Mouse (Mus musculus): Measurements from ENCODE around the gene AA467197. TPM values are rescaled to one million over a fixed set of nuclear protein-coding genes. Genes with fewer than 3 reads are reported as not detected.

The AA467197 gene
- polyA plus RNA-seq (2015; fragmentation: Nextera tagmentation; extraction: Ambion mirVana): 0.31 TPM in 2 replicates

GRCm38 (mm10) chr2:122636686-122637085, at the start of gene AA467197:
TSS of gene AA467197 (plus strand) at chr2:122636986.
- ATAC-seq (replicated peaks): no peak
- peaks cover 7% of the 10 kb centered on the region; the same call in 1 of the 2 replicates for H3K36me3 ChIP-seq (replicated peaks)
- peak within 1 kb of the TSS; percentile 30; the same call in 1 of the 2 replicates for H3K9ac ChIP-seq
- H3K27ac ChIP-seq: no peak within 1 kb of the TSS
- H3K4me2 ChIP-seq: peak within 1 kb of the TSS; percentile 79
- H3K4me3 ChIP-seq: peak within 1 kb of the TSS; percentile 42
- WGBS: 73% methylated on average over 3 of the region's 3 CpGs
- H3K4me1 ChIP-seq: peaks cover 15% of the 10 kb centered on the region
- no peaks in the 10 kb centered on the region for H3K9me3 ChIP-seq
- peaks cover 20% of the 10 kb centered on the region; the same call in 1 of the 2 replicates for H3K27me3 ChIP-seq (replicated peaks)

DNA sequence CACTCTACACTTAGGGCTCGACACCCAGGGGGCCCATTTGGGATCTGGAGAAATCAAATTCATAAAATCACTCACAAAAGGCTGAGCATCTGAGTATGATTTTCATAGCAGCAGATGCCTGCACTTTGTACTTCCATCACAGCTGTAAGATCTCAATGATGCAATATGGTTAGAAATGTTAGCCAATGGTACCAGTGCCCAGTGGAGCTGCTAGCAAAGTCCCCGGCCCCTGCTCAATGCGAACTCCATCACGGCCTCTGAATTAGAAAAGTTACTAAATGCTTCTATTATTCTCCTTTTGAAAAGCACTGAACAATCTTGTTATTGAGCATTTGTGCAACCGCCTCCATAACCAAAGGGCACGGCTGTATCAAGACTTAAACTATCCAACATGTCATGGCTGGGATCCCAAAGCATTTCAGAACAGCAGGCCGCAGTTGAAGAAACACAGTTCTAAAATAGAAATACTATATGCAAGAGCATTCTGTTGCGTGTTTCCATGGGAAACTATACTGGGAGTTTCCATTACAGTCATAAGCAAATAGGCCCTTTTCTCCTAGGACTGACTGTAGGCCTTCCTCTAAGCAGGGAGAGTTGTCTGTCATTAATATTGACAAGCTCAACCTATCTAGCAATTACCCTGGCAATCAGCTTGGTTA, 48.8 kb upstream of the AA467197 start:
- Histone ChIP-seq H3K27me3 (replicated peaks) (no peaks in the 10 kb centered on the region), H3K4me1 (no peaks in the 10 kb centered on the region), H3K9ac (no peak overlapping the region), H3K4me2 (no peak overlapping the region), H3K4me3 (no peak overlapping the region), H3K9me3 (no peaks in the 10 kb centered on the region), H3K27ac (no peak overlapping the region), H3K36me3 (replicated peaks) (no peaks in the 10 kb centered on the region)
- ATAC-seq (replicated peaks): no peak
- 80% methylated on average over 8 of the region's 8 CpGs for WGBS

DNA sequence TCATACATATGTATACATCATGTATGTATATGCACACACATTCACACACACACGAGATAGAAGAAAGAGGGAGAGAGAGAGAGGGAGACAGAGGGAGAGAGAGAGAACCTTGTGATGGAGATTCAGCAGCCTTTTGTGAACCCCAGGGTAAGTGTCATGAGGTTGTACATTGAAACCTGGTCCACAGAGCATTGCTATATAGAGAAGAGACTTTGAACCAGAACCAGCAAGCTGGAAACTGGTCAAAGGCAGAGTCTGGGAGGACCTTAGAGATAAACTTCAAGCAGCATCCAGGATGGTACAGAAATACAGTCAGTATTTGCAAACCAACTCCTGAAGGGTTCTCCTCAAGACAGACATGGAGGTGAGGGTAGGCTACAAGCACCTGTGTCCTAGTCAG, 46.4 kb upstream of the AA467197 start:
- no peaks in the 10 kb centered on the region for H3K9me3 ChIP-seq
- no peak overlapping the region for H3K27ac ChIP-seq
- ATAC-seq (replicated peaks): no peak
- no peaks in the 10 kb centered on the region for H3K27me3 ChIP-seq (replicated peaks)
- no peaks in the 10 kb centered on the region for H3K4me1 ChIP-seq
- no peaks in the 10 kb centered on the region for H3K36me3 ChIP-seq (replicated peaks)
- H3K4me2 ChIP-seq: no peak overlapping the region
- H3K9ac ChIP-seq: no peak overlapping the region
- WGBS: 79% methylated on average over 1 of the region's 1 CpGs
- no peak overlapping the region for H3K4me3 ChIP-seq

DNA sequence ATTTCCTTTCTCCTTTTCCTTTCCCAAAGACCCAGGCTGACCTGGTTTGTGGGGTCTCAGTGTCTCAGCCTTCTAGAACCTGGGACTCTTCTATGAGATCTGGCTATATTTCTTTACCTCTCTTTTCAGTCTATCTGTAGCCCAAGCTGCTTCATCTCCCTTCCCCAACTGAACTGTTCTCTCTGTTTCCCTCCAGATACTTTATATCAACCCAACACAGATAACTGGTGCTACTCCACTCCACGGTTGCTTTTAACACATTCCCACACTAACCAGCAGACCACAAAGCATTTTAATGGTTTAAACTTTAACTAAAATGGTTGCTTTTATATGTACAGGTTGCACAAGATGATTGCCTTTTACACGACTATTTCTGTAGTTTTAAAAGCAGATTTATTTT, 45.6 kb upstream of the AA467197 start:
- no peaks in the 10 kb centered on the region for H3K36me3 ChIP-seq (replicated peaks)
- H3K27me3 ChIP-seq (replicated peaks): no peaks in the 10 kb centered on the region
- 81% methylated on average over 2 of the region's 2 CpGs for WGBS
- no peak overlapping the region for H3K9ac ChIP-seq
- H3K27ac ChIP-seq: no peak overlapping the region
- no peaks in the 10 kb centered on the region for H3K9me3 ChIP-seq
- no peaks in the 10 kb centered on the region for H3K4me1 ChIP-seq
- H3K4me3 ChIP-seq: no peak overlapping the region
- no peak overlapping the region for H3K4me2 ChIP-seq
- no peak for ATAC-seq (replicated peaks)

DNA sequence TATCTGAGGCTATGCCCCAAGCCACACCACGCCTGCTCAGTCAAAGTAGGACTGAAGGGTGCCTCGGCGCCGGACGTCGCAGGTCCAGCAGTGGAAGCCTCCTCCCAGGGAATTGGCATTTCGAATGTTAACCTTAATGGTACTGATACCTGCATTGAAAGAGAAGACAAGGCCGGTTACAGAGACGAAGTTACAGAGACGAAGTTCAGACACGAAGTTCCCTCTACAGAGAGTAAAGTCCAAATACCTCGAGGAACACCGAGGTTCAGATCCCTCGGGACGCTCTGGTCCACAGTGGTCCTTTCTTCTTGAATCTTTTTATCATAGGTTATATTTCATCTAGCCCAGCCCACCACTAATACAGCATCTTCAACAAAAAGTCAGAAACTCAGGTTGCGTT, 41.3 kb upstream of the AA467197 start:
- no peak overlapping the region for H3K9ac ChIP-seq
- no peak overlapping the region for H3K27ac ChIP-seq
- 0 out of 2 replicates have a peak, but pooled peaks cover 7% of the 10 kb centered on the region for H3K36me3 ChIP-seq (replicated peaks)
- 93% methylated on average over 16 of the region's 16 CpGs for WGBS
- no peaks in the 10 kb centered on the region for H3K4me1 ChIP-seq
- no peaks in the 10 kb centered on the region for H3K9me3 ChIP-seq
- H3K27me3 ChIP-seq (replicated peaks): no peaks in the 10 kb centered on the region
- H3K4me3 ChIP-seq: no peak overlapping the region
- no peak for ATAC-seq (replicated peaks)
- H3K4me2 ChIP-seq: no peak overlapping the region

DNA sequence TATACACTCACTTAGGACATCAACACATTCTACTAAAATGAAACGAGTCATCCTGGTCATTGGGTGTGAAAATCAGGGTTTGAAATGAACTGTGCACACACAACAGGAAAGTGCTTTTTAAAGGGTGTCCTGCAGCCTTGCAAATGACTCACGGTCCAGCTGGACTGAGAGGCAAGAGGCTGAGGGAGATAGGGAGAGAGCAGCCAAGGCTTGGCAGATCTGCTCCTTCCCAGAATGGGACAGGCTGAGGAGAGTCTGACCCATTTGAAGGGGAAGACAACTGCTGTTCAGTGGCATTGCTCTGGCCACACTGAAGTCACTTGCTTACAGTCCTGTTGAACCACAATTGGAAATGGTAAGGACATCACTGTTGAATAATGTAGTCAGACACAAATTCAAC, 37.0 kb upstream of the AA467197 start:
- no peak overlapping the region for H3K27ac ChIP-seq
- H3K4me3 ChIP-seq: no peak overlapping the region
- no peaks in the 10 kb centered on the region for H3K4me1 ChIP-seq
- H3K27me3 ChIP-seq (replicated peaks): no peaks in the 10 kb centered on the region
- H3K4me2 ChIP-seq: no peak overlapping the region
- H3K36me3 ChIP-seq (replicated peaks): 0 out of 2 replicates have a peak, but pooled peaks cover 7% of the 10 kb centered on the region
- 91% methylated on average over 2 of the region's 2 CpGs for WGBS
- no peaks in the 10 kb centered on the region for H3K9me3 ChIP-seq
- no peak for ATAC-seq (replicated peaks)
- no peak overlapping the region for H3K9ac ChIP-seq

- Histone ChIP-seq H3K27me3 (replicated peaks) (no peaks in the 10 kb centered on the region), H3K36me3 (replicated peaks) (0 out of 2 replicates have a peak, but pooled peaks cover 7% of the 10 kb centered on the region), H3K9me3 (no peaks in the 10 kb centered on the region), H3K4me1 (no peaks in the 10 kb centered on the region), H3K9ac (no peak overlapping the region), H3K4me2 (no peak overlapping the region), H3K4me3 (no peak overlapping the region), H3K27ac (no peak overlapping the region)
- ATAC-seq (replicated peaks): no peak
- 91% methylated on average over 2 of the region's 2 CpGs for WGBS
Measured at GRCm38 (mm10) chr2:122601354-122601753, 35.4 kb upstream of the AA467197 start.

GRCm38 (mm10) chr2:122605829-122606228, 31.0 kb upstream of the AA467197 start:
- WGBS: 72% methylated on average over 5 of the region's 5 CpGs
- no peaks in the 10 kb centered on the region for H3K36me3 ChIP-seq (replicated peaks)
- no peak overlapping the region for H3K9ac ChIP-seq
- no peak overlapping the region for H3K27ac ChIP-seq
- no peaks in the 10 kb centered on the region for H3K9me3 ChIP-seq
- H3K4me2 ChIP-seq: no peak overlapping the region
- H3K27me3 ChIP-seq (replicated peaks): no peaks in the 10 kb centered on the region
- 0 out of 2 replicates have a peak, but pooled peaks cover 3% of the 10 kb centered on the region for H3K4me1 ChIP-seq
- no peak for ATAC-seq (replicated peaks)
- H3K4me3 ChIP-seq: no peak overlapping the region

DNA sequence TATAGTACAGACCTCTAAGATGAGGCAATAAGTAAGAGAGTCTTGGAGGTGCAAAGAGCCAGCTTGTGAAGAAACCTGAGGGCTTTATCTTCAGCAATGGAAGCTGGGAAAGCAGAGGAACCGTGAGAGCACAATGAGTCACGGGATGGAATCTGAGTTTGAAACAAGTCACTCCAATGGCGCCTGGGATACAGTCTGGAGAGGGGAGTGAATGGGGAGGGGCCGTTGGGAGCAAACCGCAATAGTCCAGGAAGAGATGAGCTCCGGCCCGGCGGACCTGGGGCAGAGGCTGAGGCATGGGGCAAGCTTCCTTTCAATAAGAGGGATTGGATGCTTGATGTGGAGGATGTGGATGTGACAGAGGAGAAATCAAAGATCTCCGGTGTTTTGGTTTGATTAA, 28.0 kb upstream of the AA467197 start:
- 82% methylated on average over 9 of the region's 9 CpGs for WGBS
- ATAC-seq (replicated peaks): no peak

DNA sequence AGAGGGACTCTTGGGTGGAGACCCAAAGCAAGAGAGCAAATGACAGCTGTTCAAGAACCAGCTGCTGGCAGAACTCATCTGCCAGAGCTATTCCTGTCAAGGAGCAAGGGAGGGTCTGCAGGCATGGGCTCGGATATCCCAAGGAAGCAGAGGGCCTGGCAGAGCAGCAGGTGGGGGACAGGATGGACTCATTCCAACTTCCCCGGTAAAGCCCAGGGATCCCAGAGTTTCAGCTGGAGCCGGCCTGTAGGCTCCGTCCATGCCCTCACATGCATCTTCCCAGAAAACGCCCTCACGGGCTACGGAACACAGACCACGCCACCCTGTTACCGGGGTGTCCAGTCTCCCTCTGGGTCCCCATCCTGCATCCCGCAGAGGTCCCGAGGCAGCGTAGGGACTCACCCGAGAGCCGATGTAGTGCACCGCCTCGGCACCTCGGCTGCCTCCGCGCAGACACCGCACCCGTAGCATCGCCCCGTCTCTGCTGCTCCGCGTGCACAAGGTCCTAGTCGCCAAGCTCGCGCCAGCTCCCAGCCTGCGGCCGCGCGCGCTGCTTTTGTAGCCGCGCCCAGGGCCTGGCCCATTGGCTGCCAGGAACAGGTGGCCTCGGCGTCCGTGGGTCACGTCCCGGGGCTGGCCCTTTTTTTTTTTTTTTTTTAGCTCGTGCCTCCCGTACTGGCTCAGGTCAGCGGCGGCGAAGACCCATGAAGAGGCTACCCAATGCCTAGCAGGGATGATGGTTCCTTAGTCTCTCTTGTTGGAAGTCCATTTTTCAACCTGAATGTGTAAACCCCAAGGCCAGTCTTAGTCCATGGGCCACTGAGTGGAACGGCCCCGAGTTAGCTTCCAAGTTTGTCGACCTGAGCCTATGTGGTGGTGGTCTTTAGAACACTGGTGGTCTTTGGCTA, 25.8 kb upstream of the AA467197 start, which contains the start of gene Gatm:
Gene Gatm (minus strand): TSS at position 558 of the 908 bp plus-strand sequence.
- peak within 1 kb of the TSS; percentile 68 for H3K4me2 ChIP-seq
- no peaks in the 10 kb centered on the region for H3K36me3 ChIP-seq (replicated peaks)
- H3K4me3 ChIP-seq: peak within 1 kb of the TSS; percentile 53
- H3K27me3 ChIP-seq (replicated peaks): no peaks in the 10 kb centered on the region
- H3K4me1 ChIP-seq: peaks cover 3% of the 10 kb centered on the region; the same call in 1 of the 2 replicates
- H3K9me3 ChIP-seq: no peaks in the 10 kb centered on the region
- peak; percentile 99 for ATAC-seq (replicated peaks)
- peak within 1 kb of the TSS; percentile 75 for H3K9ac ChIP-seq
- WGBS: 2% methylated on average over 48 of the region's 48 CpGs
- no peak within 1 kb of the TSS for H3K27ac ChIP-seq

More for the DNA sequence above, 28.0 kb upstream of the AA467197 start:
- H3K9me3 ChIP-seq: no peaks in the 10 kb centered on the region
- H3K4me1 ChIP-seq: peaks cover 3% of the 10 kb centered on the region; the same call in 1 of the 2 replicates
- no peak overlapping the region for H3K4me2 ChIP-seq
- no peak overlapping the region for H3K4me3 ChIP-seq
- no peaks in the 10 kb centered on the region for H3K36me3 ChIP-seq (replicated peaks)
- no peaks in the 10 kb centered on the region for H3K27me3 ChIP-seq (replicated peaks)
- H3K27ac ChIP-seq: no peak overlapping the region
- H3K9ac ChIP-seq: no peak overlapping the region

DNA sequence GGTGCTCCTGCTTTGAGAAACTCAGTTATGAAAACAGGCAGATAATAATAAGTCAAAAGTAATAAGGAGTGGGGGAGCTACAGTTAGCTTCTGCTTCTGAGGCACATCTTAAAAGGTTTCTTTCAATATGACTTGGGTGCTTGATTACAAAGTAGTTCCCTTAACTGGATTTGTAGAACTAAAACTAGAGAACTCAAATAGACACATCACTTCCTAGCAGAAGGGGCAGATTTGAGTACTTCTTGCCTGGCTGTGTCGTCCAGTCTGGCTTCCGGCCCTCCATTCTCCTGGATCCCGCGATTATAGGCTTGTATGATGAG, 25.2 kb upstream of the AA467197 start:
- Histone ChIP-seq H3K27me3 (replicated peaks) (no peaks in the 10 kb centered on the region), H3K27ac (no peak overlapping the region), H3K4me2 (peak overlapping the region; percentile 68), H3K36me3 (replicated peaks) (no peaks in the 10 kb centered on the region), H3K9me3 (no peaks in the 10 kb centered on the region), H3K4me1 (peaks cover 3% of the 10 kb centered on the region; the same call in 1 of the 2 replicates), H3K4me3 (peak overlapping the region; percentile 53), H3K9ac (0 out of 2 replicates have a peak overlapping the region, but pooled peaks have one; percentile 75)
- WGBS: 86% methylated on average over 4 of the region's 4 CpGs
- ATAC-seq (replicated peaks): no peak

DNA sequence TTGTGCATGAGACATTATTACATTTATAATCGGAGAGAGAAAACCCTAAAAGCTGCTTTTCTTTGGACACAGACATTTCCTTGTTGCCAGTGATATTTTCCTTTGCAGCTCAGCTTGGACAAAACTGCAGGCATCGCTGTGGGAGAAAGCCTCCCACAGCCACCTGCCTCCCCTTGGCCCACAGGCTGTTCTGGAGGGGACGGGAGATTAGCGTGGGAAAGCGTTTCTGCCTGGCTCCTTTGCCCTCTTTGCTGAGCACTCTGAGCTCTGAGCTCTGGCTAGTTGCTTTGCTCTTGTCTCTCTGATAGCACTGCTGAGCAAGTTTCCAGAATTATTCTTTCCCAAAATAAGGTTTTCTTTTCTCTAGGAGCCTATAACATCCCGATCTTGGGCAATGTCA, 20.5 kb upstream of the AA467197 start:
- no peak for ATAC-seq (replicated peaks)
- no peak overlapping the region for H3K4me2 ChIP-seq
- no peak overlapping the region for H3K27ac ChIP-seq
- H3K4me3 ChIP-seq: no peak overlapping the region
- no peaks in the 10 kb centered on the region for H3K27me3 ChIP-seq (replicated peaks)
- no peak overlapping the region for H3K9ac ChIP-seq
- WGBS: 55% methylated on average over 6 of the region's 6 CpGs
- H3K36me3 ChIP-seq (replicated peaks): no peaks in the 10 kb centered on the region
- no peaks in the 10 kb centered on the region for H3K9me3 ChIP-seq
- H3K4me1 ChIP-seq: no peaks in the 10 kb centered on the region; the same call in 1 of the 2 replicates

Data from midbrain, embryonic 15.5 days (tissue).